Mouse (Mus musculus): ENCODE data around the gene Scarb1. TPM values are rescaled to one million over a fixed set of nuclear protein-coding genes. Genes with fewer than 3 reads are reported as not detected.

Gene Scarb1
- total and polyA plus RNA-seq, 2 experiments from 2014 or later = 58.2 to 79.8 TPM

DNA sequence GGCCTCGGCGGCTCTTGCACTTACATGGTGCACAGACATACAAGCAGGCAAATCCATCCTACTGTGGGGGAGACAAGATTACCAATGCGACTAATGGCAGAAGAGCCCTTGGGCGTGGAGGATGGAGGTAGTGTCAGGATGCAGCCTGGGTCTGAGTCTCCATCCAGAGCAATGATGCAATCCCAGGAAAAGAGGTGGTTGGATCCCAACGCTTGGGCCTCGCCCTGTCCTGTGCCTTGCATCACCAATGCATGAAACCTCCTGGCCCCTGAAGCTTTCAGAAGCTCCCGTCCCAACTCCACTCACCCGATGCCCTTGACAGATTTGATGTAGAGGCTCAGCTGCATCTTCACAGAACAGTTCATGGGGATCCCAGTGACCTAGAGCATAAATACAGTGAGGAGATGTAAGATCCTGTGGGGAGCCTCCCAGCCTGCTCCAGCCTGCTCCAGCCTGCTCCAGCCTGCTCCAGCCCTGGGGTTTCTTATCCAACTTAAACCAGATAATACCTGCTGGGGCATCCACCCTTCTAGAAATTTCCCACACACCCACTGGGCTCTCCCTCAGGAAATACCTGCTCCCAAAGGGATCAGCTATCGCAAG lies 53.7 kb downstream of the Scarb1 start:
- H3K9ac ChIP-seq (replicated peaks; ENCODE audit: low read depth, low read length) = no peak overlapping the region
- no peak for TF ChIP-seq CTCF (IDR thresholded peaks at IDR 0.05; ENCODE audit: low read depth)
- no peak for TF ChIP-seq EP300 (IDR thresholded peaks at IDR 0.05; ENCODE audit: low read depth)
- DNase-seq (ENCODE audit: low spot score) (no peak), ATAC-seq (ENCODE audit: insufficient read depth, low read depth) (no peak)
- no peak overlapping the region for H3K4me2 ChIP-seq (ENCODE audit: low read depth, low read length)
- H3K36me3 ChIP-seq (replicated peaks; ENCODE audit: control insufficient read depth, insufficient read depth, low read length) = peaks cover 63% of the 10 kb centered on the region
- no peaks in the 10 kb centered on the region for H3K27me3 ChIP-seq (ENCODE audit: control insufficient read depth, insufficient read depth, low read length)
- 95% methylated on average over 9 of the region's 9 CpGs for WGBS
- 0 out of 2 replicates have a peak, but pooled peaks cover 8% of the 10 kb centered on the region for H3K4me1 ChIP-seq (ENCODE audit: control insufficient read depth, insufficient read depth)
- H3K9me3 ChIP-seq (replicated peaks; ENCODE audit: control insufficient read depth, low read length) = no peaks in the 10 kb centered on the region
- no peak overlapping the region for H3K4me3 ChIP-seq (ENCODE audit: low read depth, low read length)
- no peak overlapping the region for H3K27ac ChIP-seq (ENCODE audit: low read depth)

DNA sequence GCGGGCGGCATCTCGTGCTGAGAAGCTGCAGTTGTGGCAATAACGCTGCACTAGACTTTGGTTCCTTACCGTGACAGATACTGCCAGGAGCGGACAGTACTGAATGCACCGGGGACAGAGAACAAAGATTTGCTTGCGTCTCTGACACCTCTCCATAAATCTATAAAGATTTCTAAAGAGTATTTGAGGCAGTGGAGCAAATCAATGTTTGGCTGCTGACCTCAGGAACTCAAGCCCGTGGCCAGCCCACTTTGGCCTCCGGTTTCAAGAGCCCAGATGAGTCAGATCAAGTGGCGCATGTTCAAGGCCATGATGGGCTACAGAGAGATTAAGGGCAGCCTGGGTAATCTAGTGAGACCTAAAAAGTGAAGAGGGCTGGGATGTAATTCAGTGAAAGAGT lies 54.8 kb downstream of the Scarb1 start:
- WGBS = 92% methylated on average over 11 of the region's 11 CpGs
- no peak for ATAC-seq (ENCODE audit: insufficient read depth, low read depth)
- H3K4me2 ChIP-seq (ENCODE audit: low read depth, low read length) = no peak overlapping the region

GRCm38 (mm10) chr5:125283748-125284640 lies 56.9 kb downstream of the Scarb1 start:
- Histone ChIP-seq H3K9me3 (replicated peaks; ENCODE audit: control insufficient read depth, low read length) (no peaks in the 10 kb centered on the region), H3K4me2 (ENCODE audit: low read depth, low read length) (peak overlapping the region; percentile 58), H3K27ac (ENCODE audit: low read depth) (no peak overlapping the region), H3K4me3 (ENCODE audit: low read depth, low read length) (peak overlapping the region; percentile 15; the same call in 1 of the 2 replicates), H3K4me1 (ENCODE audit: control insufficient read depth, insufficient read depth) (0 out of 2 replicates have a peak, but pooled peaks cover 8% of the 10 kb centered on the region), H3K27me3 (ENCODE audit: control insufficient read depth, insufficient read depth, low read length) (no peaks in the 10 kb centered on the region), H3K9ac (replicated peaks; ENCODE audit: low read depth, low read length) (no peak overlapping the region), H3K36me3 (replicated peaks; ENCODE audit: control insufficient read depth, insufficient read depth, low read length) (peaks cover 36% of the 10 kb centered on the region)
- TF ChIP-seq CTCF (IDR thresholded peaks at IDR 0.05; ENCODE audit: low read depth) (no peak), EP300 (IDR thresholded peaks at IDR 0.05; ENCODE audit: low read depth) (no peak)
- WGBS = 27% methylated on average over 35 of the region's 35 CpGs
- peak; percentile 64 for DNase-seq (ENCODE audit: low spot score)
- peak; percentile 76 for ATAC-seq (ENCODE audit: insufficient read depth, low read depth)

More for the DNA sequence above, 54.8 kb downstream of the Scarb1 start:
- Histone ChIP-seq H3K9me3 (replicated peaks; ENCODE audit: control insufficient read depth, low read length) (no peaks in the 10 kb centered on the region), H3K4me1 (ENCODE audit: control insufficient read depth, insufficient read depth) (0 out of 2 replicates have a peak, but pooled peaks cover 8% of the 10 kb centered on the region), H3K4me3 (ENCODE audit: low read depth, low read length) (no peak overlapping the region), H3K27me3 (ENCODE audit: control insufficient read depth, insufficient read depth, low read length) (no peaks in the 10 kb centered on the region), H3K27ac (ENCODE audit: low read depth) (no peak overlapping the region), H3K36me3 (replicated peaks; ENCODE audit: control insufficient read depth, insufficient read depth, low read length) (peaks cover 52% of the 10 kb centered on the region), H3K9ac (replicated peaks; ENCODE audit: low read depth, low read length) (no peak overlapping the region)
- TF ChIP-seq EP300 (IDR thresholded peaks at IDR 0.05; ENCODE audit: low read depth) (no peak), CTCF (IDR thresholded peaks at IDR 0.05; ENCODE audit: low read depth) (no peak)
- DNase-seq (ENCODE audit: low spot score) = no peak

DNA sequence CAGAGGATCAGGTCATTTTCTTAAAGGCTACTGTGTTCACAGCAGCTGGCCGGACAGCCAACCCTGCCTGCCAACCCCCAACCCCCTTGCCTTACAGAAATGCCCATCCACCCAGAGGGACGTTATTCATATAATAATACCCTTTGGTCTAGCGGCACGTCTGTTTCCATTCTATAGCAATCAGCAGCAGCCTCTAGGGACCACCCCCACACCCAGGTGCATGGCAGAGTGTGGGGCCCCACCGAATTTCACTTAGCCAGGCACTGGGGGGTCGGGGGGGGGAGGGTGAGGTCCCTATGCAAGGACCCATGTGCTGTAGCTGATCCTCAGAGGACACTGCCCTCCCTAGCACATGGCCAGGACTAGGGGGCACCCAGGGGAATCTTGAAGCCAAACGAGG lies 61.7 kb downstream of the Scarb1 start:
- ATAC-seq (ENCODE audit: insufficient read depth, low read depth) (no peak), DNase-seq (ENCODE audit: low spot score) (no peak)
- H3K9ac ChIP-seq (replicated peaks; ENCODE audit: low read depth, low read length) = no peak overlapping the region
- no peaks in the 10 kb centered on the region for H3K27me3 ChIP-seq (ENCODE audit: control insufficient read depth, insufficient read depth, low read length)
- peaks cover 11% of the 10 kb centered on the region; the same call in 1 of the 2 replicates for H3K36me3 ChIP-seq (replicated peaks; ENCODE audit: control insufficient read depth, insufficient read depth, low read length)
- H3K4me2 ChIP-seq (ENCODE audit: low read depth, low read length) = no peak overlapping the region
- TF ChIP-seq EP300 (IDR thresholded peaks at IDR 0.05; ENCODE audit: low read depth) (no peak), CTCF (IDR thresholded peaks at IDR 0.05; ENCODE audit: low read depth) (no peak)
- no peak overlapping the region for H3K27ac ChIP-seq (ENCODE audit: low read depth)
- H3K4me3 ChIP-seq (ENCODE audit: low read depth, low read length) = no peak overlapping the region
- no peaks in the 10 kb centered on the region for H3K9me3 ChIP-seq (replicated peaks; ENCODE audit: control insufficient read depth, low read length)
- WGBS = 67% methylated on average over 7 of the region's 7 CpGs
- H3K4me1 ChIP-seq (ENCODE audit: control insufficient read depth, insufficient read depth) = peaks cover 6% of the 10 kb centered on the region; the same call in 1 of the 2 replicates

GRCm38 (mm10) chr5:125278314-125278713 lies 62.6 kb downstream of the Scarb1 start:
- no peak overlapping the region for H3K4me2 ChIP-seq (ENCODE audit: low read depth, low read length)
- H3K4me1 ChIP-seq (ENCODE audit: control insufficient read depth, insufficient read depth) = peaks cover 8% of the 10 kb centered on the region; the same call in 1 of the 2 replicates
- WGBS = 31% methylated on average over 6 of the region's 6 CpGs

More at GRCm38 (mm10) chr5:125278314-125278713, 62.6 kb downstream of the Scarb1 start:
- DNase-seq (ENCODE audit: low spot score) = no peak
- Histone ChIP-seq H3K27ac (ENCODE audit: low read depth) (no peak overlapping the region), H3K27me3 (ENCODE audit: control insufficient read depth, insufficient read depth, low read length) (no peaks in the 10 kb centered on the region), H3K9ac (replicated peaks; ENCODE audit: low read depth, low read length) (no peak overlapping the region), H3K36me3 (replicated peaks; ENCODE audit: control insufficient read depth, insufficient read depth, low read length) (peaks cover 11% of the 10 kb centered on the region; the same call in 1 of the 2 replicates), H3K4me3 (ENCODE audit: low read depth, low read length) (no peak overlapping the region), H3K9me3 (replicated peaks; ENCODE audit: control insufficient read depth, low read length) (no peaks in the 10 kb centered on the region)
- TF ChIP-seq CTCF (IDR thresholded peaks at IDR 0.05; ENCODE audit: low read depth) (peak; percentile 58), EP300 (IDR thresholded peaks at IDR 0.05; ENCODE audit: low read depth) (no peak)
- ATAC-seq (ENCODE audit: insufficient read depth, low read depth) = no peak

Data from heart, postnatal 0 days (tissue).